Comparison of ENCODE assay signal across 26 mouse cellular contexts in the genomic region with DNA sequence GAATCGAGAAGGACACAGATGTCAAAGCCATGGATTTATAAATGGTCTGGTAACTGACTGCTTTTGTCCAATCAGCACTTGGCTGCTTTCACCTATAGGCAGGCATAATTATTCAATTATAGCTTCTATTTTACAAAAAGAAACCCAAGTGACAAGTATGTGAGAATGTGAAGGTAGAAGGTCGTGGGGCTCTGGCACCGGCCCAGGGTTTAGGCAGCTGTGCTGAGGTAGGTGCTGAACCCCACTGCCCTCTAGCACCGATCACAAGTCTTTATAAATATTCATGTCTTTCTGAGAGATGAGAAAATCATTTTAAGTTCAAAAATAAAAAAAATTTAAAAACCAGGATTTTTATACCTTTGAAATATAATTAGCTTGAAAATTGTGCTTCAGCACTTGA. TPM values are rescaled to one million over a fixed set of nuclear protein-coding genes. Genes with fewer than 3 reads are reported as not detected.
DNase-seq lines count a peak whose midpoint lies in the region; ATAC-seq and TF ChIP-seq lines count a peak whose summit lies in the region.
"Had no signal": no experiment of that assay in that cellular context is flagged by ENCODE, and none has a peak within 500 bp of the region (broad histone marks: within the 10 kb centered on the region; RNA-seq: fewer than 3 reads in every experiment).

No protein-coding gene starts in this region.

- TF ChIP-seq POLR2A in myocyte (IDR thresholded peaks at IDR 0.05; ENCODE audit: insufficient read length, low read depth), result no peak

- peaks cover 24% of the 10 kb centered on the region for H3K36me3 ChIP-seq in forebrain, embryonic 14.5 days (ENCODE audit: control insufficient read depth, insufficient read depth, low read length)
- H3K36me3 ChIP-seq in forebrain, embryonic 15.5 days, result peaks cover 16% of the 10 kb centered on the region
- H3K36me3 ChIP-seq in hindbrain, embryonic 12.5 days, result peaks cover 16% of the 10 kb centered on the region; the same call in 1 of the 2 replicates
- peaks cover 31% of the 10 kb centered on the region for H3K36me3 ChIP-seq in hindbrain, embryonic 10.5 days
- H3K36me3 ChIP-seq in neural tube, embryonic 12.5 days, result peaks cover 9% of the 10 kb centered on the region; the same call in 1 of the 2 replicates
- H3K36me3 ChIP-seq in neural tube, embryonic 15.5 days, result peaks cover 14% of the 10 kb centered on the region; the same call in 1 of the 2 replicates
- H3K36me3 ChIP-seq in myocyte (ENCODE audit: control insufficient read depth, insufficient read depth), result peaks cover 14% of the 10 kb centered on the region

- H3K9ac ChIP-seq in forebrain, embryonic 14.5 days (ENCODE audit: low read length), result no peak overlapping the region
- H3K9ac ChIP-seq in forebrain, embryonic 15.5 days (replicated peaks), result no peak overlapping the region
- H3K9ac ChIP-seq in hindbrain, embryonic 12.5 days, result no peak overlapping the region
- no peak overlapping the region for H3K9ac ChIP-seq in neural tube, embryonic 12.5 days
- no peak overlapping the region for H3K9ac ChIP-seq in neural tube, embryonic 15.5 days (replicated peaks)
- H3K9ac ChIP-seq: forebrain, postnatal 0 days; heart, embryonic 12.5 days; heart, embryonic 15.5 days had no signal

- 71% methylated on average over 4 of the region's 4 CpGs for WGBS in forebrain, embryonic 14.5 days
- 70% methylated on average over 4 of the region's 4 CpGs for WGBS in forebrain, embryonic 15.5 days
- 64% methylated on average over 4 of the region's 4 CpGs for WGBS in hindbrain, embryonic 12.5 days
- WGBS in hindbrain, embryonic 10.5 days, result 79% methylated on average over 4 of the region's 4 CpGs
- WGBS in neural tube, embryonic 12.5 days, result 62% methylated on average over 4 of the region's 4 CpGs
- 51% methylated on average over 4 of the region's 4 CpGs for WGBS in neural tube, embryonic 15.5 days

- H3K9me3 ChIP-seq in forebrain, embryonic 14.5 days (replicated peaks; ENCODE audit: control insufficient read depth, low read length), result no peaks in the 10 kb centered on the region
- H3K9me3 ChIP-seq in forebrain, embryonic 15.5 days, result no peaks in the 10 kb centered on the region
- no peaks in the 10 kb centered on the region for H3K9me3 ChIP-seq in hindbrain, embryonic 12.5 days (replicated peaks)
- no peaks in the 10 kb centered on the region for H3K9me3 ChIP-seq in hindbrain, embryonic 10.5 days
- H3K9me3 ChIP-seq in neural tube, embryonic 12.5 days, result no peaks in the 10 kb centered on the region
- H3K9me3 ChIP-seq in neural tube, embryonic 15.5 days (replicated peaks), result no peaks in the 10 kb centered on the region
- H3K9me3 ChIP-seq: forebrain, embryonic 10.5 days; G1E; heart, embryonic 12.5 days; heart, embryonic 15.5 days had no signal

- ATAC-seq in forebrain, embryonic 14.5 days, result 0 out of 2 replicates have a peak, but pooled peaks have one; percentile 48
- no peak for ATAC-seq in forebrain, embryonic 15.5 days (replicated peaks)
- ATAC-seq in hindbrain, embryonic 12.5 days (ENCODE audit: low FRiP score), result 0 out of 2 replicates have a peak, but pooled peaks have one; percentile 51
- 0 out of 2 replicates have a peak, but pooled peaks have one; percentile 18 for ATAC-seq in neural tube, embryonic 12.5 days (ENCODE audit: low FRiP score, low read depth)
- ATAC-seq in neural tube, embryonic 15.5 days (ENCODE audit: low FRiP score), result no peak
- ATAC-seq: forebrain, postnatal 0 days; intestine, postnatal 0 days; Patski had no signal

- H3ac ChIP-seq in myocyte (ENCODE audit: control insufficient read depth, insufficient read length), result no peak overlapping the region

- H3K4me2 ChIP-seq in forebrain, embryonic 14.5 days (ENCODE audit: low read length), result no peak overlapping the region
- no peak overlapping the region for H3K4me2 ChIP-seq in forebrain, embryonic 15.5 days (replicated peaks)
- no peak overlapping the region for H3K4me2 ChIP-seq in hindbrain, embryonic 12.5 days (replicated peaks)
- H3K4me2 ChIP-seq in neural tube, embryonic 12.5 days (replicated peaks), result no peak overlapping the region
- H3K4me2 ChIP-seq in neural tube, embryonic 15.5 days, result no peak overlapping the region
- H3K4me2 ChIP-seq in myocyte (ENCODE audit: low read depth), result peak overlapping the region; percentile 56
- H3K4me2 ChIP-seq: heart, embryonic 12.5 days; heart, embryonic 15.5 days had no signal

- no peak for DNase-seq in forebrain, embryonic 14.5 days (ENCODE audit: low spot score)
- no peak for DNase-seq in hindbrain, embryonic 10.5 days (ENCODE audit: low spot score)
- DNase-seq: adrenal gland, postnatal 10 days; adrenal gland, postnatal 36 days; B cell, adult 2 months; cerebellum, adult 18-20 months; cerebellum, adult 9-10 months; cerebellum, postnatal 14 days; forebrain, postnatal 0 days; gastrocnemius, adult 2 months; gastrocnemius, postnatal 14 days; heart, adult 11 months; heart, postnatal 10 days; heart, postnatal 4 days had no signal

- no peaks in the 10 kb centered on the region for H3K27me3 ChIP-seq in forebrain, embryonic 14.5 days (replicated peaks; ENCODE audit: control insufficient read depth, insufficient read depth, low read length)
- no peaks in the 10 kb centered on the region for H3K27me3 ChIP-seq in forebrain, embryonic 15.5 days
- H3K27me3 ChIP-seq in hindbrain, embryonic 12.5 days, result no peaks in the 10 kb centered on the region
- no peaks in the 10 kb centered on the region for H3K27me3 ChIP-seq in hindbrain, embryonic 10.5 days (ENCODE audit: insufficient read depth, poor library complexity, severe bottlenecking)
- no peaks in the 10 kb centered on the region for H3K27me3 ChIP-seq in neural tube, embryonic 12.5 days (replicated peaks)
- no peaks in the 10 kb centered on the region for H3K27me3 ChIP-seq in neural tube, embryonic 15.5 days (replicated peaks)
- no peaks in the 10 kb centered on the region for H3K27me3 ChIP-seq in myocyte (ENCODE audit: control insufficient read depth, insufficient read depth, insufficient read length)
- H3K27me3 ChIP-seq: CH12.LX; heart, embryonic 12.5 days; heart, embryonic 15.5 days; Patski had no signal

- no peaks in the 10 kb centered on the region for H3K79me2 ChIP-seq in myocyte (ENCODE audit: control insufficient read depth, insufficient read depth)

- H3K4me3 ChIP-seq in forebrain, embryonic 14.5 days (ENCODE audit: low read depth, low read length), result no peak overlapping the region
- no peak overlapping the region for H3K4me3 ChIP-seq in forebrain, embryonic 15.5 days
- H3K4me3 ChIP-seq in hindbrain, embryonic 12.5 days, result no peak overlapping the region
- H3K4me3 ChIP-seq in hindbrain, embryonic 10.5 days, result no peak overlapping the region
- no peak overlapping the region for H3K4me3 ChIP-seq in neural tube, embryonic 12.5 days
- H3K4me3 ChIP-seq in neural tube, embryonic 15.5 days (replicated peaks), result no peak overlapping the region
- H3K4me3 ChIP-seq in myocyte, result no peak overlapping the region
- H3K4me3 ChIP-seq: forebrain, embryonic 10.5 days; gastrocnemius, adult 2 months; heart, embryonic 12.5 days; heart, embryonic 15.5 days had no signal

- no peak overlapping the region for H3K27ac ChIP-seq in forebrain, embryonic 14.5 days (ENCODE audit: low read depth, low read length)
- H3K27ac ChIP-seq in forebrain, embryonic 15.5 days (replicated peaks), result no peak overlapping the region
- H3K27ac ChIP-seq in hindbrain, embryonic 12.5 days, result no peak overlapping the region
- no peak overlapping the region for H3K27ac ChIP-seq in hindbrain, embryonic 10.5 days
- no peak overlapping the region for H3K27ac ChIP-seq in neural tube, embryonic 12.5 days
- H3K27ac ChIP-seq in neural tube, embryonic 15.5 days (replicated peaks), result no peak overlapping the region
- H3K27ac ChIP-seq: forebrain, embryonic 10.5 days; gastrocnemius, adult 2 months; heart, embryonic 15.5 days had no signal

- H3K4me1 ChIP-seq in forebrain, embryonic 14.5 days (ENCODE audit: control insufficient read depth, insufficient read depth, low read length), result 0 out of 2 replicates have a peak, but pooled peaks cover 3% of the 10 kb centered on the region
- no peaks in the 10 kb centered on the region for H3K4me1 ChIP-seq in forebrain, embryonic 15.5 days
- H3K4me1 ChIP-seq in hindbrain, embryonic 12.5 days, result peaks cover 13% of the 10 kb centered on the region
- peaks cover 12% of the 10 kb centered on the region for H3K4me1 ChIP-seq in hindbrain, embryonic 10.5 days (replicated peaks)
- H3K4me1 ChIP-seq in neural tube, embryonic 12.5 days, result no peaks in the 10 kb centered on the region; the same call in 1 of the 2 replicates
- H3K4me1 ChIP-seq in neural tube, embryonic 15.5 days, result peaks cover 9% of the 10 kb centered on the region; the same call in 1 of the 2 replicates

TF ChIP-seq in myocyte, 11 proteins besides CTCF, POLR2A, EP300 and RAD21:
- TF ChIP-seq POLR2AphosphoS2 (IDR thresholded peaks at IDR 0.05; ENCODE audit: insufficient read length, low read depth), result no peak
- TF ChIP-seq MYOG (IDR thresholded peaks at IDR 0.05; ENCODE audit: control insufficient read depth in 1 of 3, insufficient read depth in 1 of 3, insufficient read length in 2 of 3, low read depth in 2 of 3), result no peak
- no peak for TF ChIP-seq MYOD1 (IDR thresholded peaks at IDR 0.05; ENCODE audit: control insufficient read depth in 1 of 3, insufficient read length in 2 of 3, low read depth in 2 of 3)
- TF ChIP-seq USF1 (IDR thresholded peaks at IDR 0.05; ENCODE audit: low read depth), result no peak
- no peak for TF ChIP-seq REST (IDR thresholded peaks at IDR 0.05; ENCODE audit: insufficient read depth, insufficient read length)
- no peak for TF ChIP-seq CEBPB (IDR thresholded peaks at IDR 0.05; ENCODE audit: insufficient read depth, poor library complexity, severe bottlenecking)
- TF ChIP-seq SRF (IDR thresholded peaks at IDR 0.05; ENCODE audit: control insufficient read depth, insufficient read length, low read depth), result no peak
- no peak for TF ChIP-seq E2F4 (IDR thresholded peaks at IDR 0.05; ENCODE audit: insufficient read depth)
- no peak for TF ChIP-seq MAX (IDR thresholded peaks at IDR 0.05; ENCODE audit: low read depth)
- no peak for TF ChIP-seq TCF12 (IDR thresholded peaks at IDR 0.05; ENCODE audit: insufficient read depth, poor library complexity, severe bottlenecking)
- TF ChIP-seq TCF3 (IDR thresholded peaks at IDR 0.05; ENCODE audit: insufficient read length, low read depth), result no peak
TF ChIP-seq in myocyte: peak in this region for 0.

RNA-seq across cellular contexts. Expression of gene Prmt3, which starts 45.4 kb away (rescaled TPM):
- 50.2 and 57.4 TPM in 2 replicates for polyA plus RNA-seq in forebrain, embryonic 14.5 days (2014; fragmentation: Nextera tagmentation; extraction: Ambion mirVana)
- polyA plus RNA-seq in forebrain, embryonic 15.5 days (2015; fragmentation: Nextera tagmentation; extraction: Ambion mirVana), result 52.6 and 55.3 TPM in 2 replicates
- 53.1 and 56.2 TPM in 2 replicates for polyA plus RNA-seq in hindbrain, embryonic 12.5 days (2016; fragmentation: Nextera tagmentation; extraction: Ambion mirVana)
- 49.7 and 65.0 TPM in 2 replicates for polyA plus RNA-seq in hindbrain, embryonic 10.5 days (2016; fragmentation: Nextera tagmentation; extraction: Ambion mirVana)
- polyA plus RNA-seq in neural tube, embryonic 12.5 days (2016; fragmentation: Nextera tagmentation; extraction: Ambion mirVana), result 52.4 and 54.5 TPM in 2 replicates
- 47.7 and 50.7 TPM in 2 replicates for polyA plus RNA-seq in neural tube, embryonic 15.5 days (2015; fragmentation: Nextera tagmentation; extraction: Ambion mirVana)
- polyA plus RNA-seq in myocyte (2012; fragmentation: generic; extraction: Trizol), result 20.3 TPM

Comparison
In these comparisons a context has a peak if more than half of its experiments do, and no peak if none do; other contexts are left out.
1. ATAC-seq: peak in forebrain, embryonic 14.5 days (single experiment), hindbrain, embryonic 12.5 days (single experiment) and neural tube, embryonic 12.5 days (single experiment); none in forebrain, embryonic 15.5 days (single experiment) and neural tube, embryonic 15.5 days (single experiment).